Mouse (Mus musculus) ovary, adult 18-20 months (tissue): ENCODE results near the gene Thap4.

Experiments used
- DNase-seq: peaks from one replicate; pipeline ENCODE4 v3.0.0; 2022; ENCODE audit warnings: low spot score, mixed read lengths

Gene Thap4

DNA sequence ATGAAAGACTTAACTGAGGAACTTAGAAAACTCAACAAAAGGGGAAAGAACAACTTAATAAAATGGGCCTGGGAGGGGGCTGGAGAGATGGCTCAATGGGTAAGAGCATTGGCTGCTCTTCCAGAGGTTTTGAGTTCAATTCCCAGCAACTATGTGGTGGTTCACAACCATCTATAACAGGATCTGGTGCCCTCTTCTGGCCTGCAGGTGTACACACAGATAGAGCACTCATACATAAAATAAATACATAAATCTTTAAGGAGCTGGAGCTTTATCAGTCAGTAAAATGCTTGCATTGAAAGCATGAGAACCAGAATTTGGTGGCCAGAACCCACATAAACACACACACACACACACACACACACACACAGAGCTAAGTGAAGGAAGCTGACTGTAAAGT lies 11.8 kb downstream of the Thap4 start:
- DNase-seq = no peak

DNA sequence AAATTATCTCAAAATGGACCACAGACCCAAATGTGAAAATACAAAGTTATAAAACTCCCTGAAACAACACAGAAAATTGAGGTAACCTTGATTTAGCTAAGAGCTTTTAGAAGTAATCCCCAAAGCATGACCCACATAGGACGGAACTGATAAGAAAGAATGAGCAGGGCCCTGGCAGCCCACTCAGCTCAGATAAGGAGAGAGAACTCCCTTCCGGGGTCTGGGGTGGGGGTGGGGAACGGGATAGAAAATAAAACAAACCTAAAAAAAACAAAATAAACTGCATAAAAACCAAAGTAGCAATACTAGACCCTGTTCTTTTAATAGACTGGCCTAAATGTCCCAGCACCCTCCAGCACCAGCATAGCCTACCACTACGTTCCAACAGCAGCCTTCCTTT lies 12.7 kb downstream of the Thap4 start:
- no peak for DNase-seq

DNA sequence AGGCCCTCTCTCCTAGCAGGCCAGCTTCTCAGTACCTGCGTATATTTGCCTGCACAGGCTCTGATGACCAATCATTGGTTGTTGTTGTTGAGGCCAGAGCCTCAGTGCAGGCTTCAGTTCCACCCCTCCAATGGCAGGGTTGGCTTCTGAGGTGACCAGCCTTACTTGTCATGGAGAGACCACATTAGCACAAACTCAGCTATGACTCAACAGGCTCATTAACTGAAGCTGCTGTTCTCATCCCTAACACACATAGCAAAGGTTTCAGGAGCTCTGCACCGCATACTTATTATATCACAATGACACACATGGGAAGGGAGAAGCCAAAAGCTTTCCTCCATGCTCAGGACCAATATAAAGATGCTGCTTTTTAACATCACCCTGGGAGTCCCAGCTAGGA lies 14.0 kb downstream of the Thap4 start:
- no peak for DNase-seq

DNA sequence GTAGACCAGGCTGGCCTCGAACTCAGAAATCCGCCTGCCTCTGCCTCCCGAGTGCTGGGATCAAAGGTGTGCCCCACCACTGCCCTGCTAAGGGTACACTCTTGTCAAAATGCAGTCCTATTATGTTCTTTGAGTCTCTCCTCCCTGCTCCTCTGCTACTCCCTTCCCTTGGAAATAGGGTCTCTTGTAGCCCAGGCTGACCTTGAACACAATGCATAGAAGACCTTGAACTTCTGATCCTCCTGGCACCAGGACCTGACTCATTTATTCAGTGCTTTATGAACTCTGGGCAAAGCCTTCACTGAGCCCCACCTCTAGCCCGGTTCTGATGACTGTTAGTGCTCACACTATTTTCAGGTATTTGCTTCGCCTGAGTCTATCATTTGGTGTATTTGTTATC lies 17.0 kb downstream of the Thap4 start:
- no peak for DNase-seq

DNA sequence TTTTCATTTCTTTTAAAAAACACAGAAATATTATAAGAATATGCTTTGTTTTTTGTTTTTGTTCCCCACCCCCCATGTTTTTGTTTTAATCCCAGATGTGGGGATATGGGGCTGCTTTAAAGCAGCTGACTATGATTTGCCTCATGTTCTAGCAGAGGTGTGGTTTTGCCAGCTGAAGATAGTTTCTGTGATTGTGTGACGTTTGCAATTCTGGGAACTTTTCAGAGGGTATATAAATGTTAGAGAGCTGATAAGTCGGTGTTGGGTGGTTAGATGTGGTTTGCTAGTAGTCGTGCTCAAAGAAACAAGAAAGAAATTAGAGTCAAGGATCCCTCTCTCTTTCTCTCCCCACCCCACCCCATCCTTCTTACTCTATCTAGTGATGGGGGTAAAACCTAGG lies 18.8 kb downstream of the Thap4 start:
- DNase-seq = no peak

DNA sequence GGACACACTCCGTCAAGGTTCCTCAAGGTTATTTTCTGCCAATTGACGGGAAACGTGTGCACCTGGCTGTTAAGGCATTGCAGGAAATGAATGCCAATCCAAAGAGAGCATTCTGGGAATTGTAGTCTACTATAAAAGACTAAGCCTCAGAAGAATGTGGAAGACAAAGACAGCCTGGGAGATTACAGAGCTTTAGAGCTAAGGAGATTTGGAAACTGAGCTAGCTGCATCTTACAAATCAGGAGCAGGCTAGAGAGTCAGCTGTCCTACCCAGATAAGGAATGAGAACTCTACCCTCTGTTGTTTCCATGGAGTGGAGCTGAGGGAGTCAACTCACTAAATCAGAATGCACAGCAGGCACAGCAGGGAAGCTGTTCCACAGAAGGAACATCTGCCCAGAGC lies 22.8 kb downstream of the Thap4 start:
- no peak for DNase-seq

DNA sequence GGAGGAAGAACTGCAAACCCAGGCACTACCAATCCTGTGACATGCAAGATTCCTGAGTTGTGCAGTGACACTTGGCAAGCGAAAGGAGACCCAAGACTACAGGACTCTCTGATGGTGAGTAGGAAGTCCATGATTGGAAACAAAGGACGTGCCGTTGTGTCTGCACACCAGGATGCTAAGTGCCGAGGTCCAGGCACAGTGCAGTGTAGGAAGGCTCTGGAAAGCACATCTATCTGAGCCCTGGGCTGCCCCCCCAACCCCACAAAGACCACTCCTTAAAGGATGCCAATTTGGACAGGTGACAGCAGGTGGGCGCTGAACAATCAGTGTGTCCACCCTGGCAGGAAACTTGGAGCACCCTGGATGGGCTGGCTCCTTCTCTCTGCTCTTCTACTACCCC lies 23.6 kb downstream of the Thap4 start:
- DNase-seq = no peak

DNA sequence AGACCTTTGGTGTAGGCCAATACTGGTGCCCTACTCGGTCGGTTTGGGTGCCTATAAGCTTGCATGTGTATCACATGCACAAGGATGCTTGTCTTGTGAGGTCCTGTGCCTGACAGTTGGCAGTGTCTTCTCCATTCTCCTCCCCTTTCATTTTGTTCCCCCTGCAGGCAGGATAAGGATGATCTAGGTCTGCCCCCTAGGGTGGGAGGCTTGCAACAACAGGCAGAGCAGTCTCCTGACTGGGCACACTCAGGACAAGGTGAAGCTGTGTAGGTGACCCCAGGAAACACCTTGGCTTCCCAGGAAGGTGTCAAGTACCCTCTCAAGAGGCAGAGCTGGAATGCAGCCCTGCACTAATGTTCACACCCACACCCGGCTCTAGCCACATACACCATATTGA lies 27.7 kb downstream of the Thap4 start:
- DNase-seq = peak; percentile 36

DNA sequence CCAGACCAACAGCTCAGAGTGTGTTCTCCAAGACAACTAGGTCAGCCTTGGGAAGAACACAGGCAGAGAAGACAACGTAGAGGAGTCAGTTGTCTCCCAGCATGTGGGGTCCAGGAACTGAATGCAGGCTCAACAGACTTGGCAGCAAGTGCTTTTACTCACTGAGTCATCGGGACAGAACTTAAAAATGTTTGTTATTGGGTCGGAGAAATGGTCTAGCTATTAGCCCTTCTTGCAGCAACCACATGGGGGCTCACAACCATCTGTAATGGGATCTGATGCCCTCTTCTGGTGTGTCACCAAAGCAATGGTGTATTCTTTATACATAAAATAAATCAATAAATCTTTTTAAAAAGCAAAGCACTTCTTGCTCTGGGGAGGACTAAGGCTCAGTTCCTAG lies 28.5 kb downstream of the Thap4 start:
- DNase-seq = no peak

DNA sequence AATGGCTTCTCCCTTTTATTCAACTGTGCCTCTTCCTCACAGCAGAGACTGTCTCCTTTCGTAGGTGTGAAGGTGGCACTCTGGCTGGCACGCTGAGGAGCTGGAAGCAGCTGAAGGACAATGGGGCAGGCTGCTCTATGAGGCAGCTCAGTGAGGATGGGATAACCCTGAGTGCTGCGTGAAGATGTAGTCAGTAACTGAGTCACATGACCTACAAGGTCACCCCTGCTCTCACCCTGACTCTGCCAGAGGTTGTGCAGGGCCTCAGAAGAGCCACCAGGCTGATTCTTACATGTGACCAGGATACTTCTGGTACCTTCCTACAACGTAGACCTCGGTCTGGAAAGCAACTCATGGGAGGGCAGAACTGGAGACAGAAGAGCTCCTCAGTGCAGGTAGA lies 29.0 kb downstream of the Thap4 start:
- DNase-seq = peak; percentile 39

DNA sequence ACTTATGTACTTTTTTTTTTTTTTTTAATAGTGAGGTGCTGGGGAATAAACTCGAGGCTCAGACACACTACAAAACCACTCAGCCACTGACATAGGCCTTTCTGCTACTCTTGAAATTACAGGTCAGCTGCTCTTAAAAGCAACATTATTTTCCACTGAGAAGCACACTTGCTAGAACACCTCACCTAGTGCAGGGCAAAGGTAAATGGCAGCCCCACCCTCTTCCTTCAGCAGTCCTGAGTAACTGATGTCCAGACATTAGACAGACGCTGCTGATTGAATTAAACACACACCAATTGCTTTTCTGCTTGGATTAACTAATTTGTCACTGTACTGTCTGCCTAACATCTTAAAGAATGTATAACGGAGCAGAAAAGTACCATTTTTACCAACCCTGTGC lies 30.0 kb downstream of the Thap4 start:
- DNase-seq = no peak

DNA sequence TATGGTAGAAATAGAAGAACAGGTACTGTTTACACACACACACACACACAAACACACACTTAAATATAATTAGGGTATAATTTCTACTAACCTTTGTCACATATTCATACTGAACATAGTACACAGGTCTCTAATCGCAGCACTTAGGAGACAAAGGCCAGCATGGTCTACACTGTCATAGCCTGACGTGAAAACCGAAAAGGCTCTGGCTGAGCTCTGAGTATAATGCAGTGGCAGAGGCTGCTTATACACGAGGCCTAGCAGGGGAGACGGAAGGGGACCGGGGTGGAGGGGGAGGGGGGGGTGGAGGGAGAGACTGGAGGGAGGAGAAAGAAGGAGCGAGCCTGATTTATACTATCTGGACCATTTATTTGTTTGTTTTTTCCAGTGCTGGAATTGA lies 33.1 kb downstream of the Thap4 start:
- no peak for DNase-seq

DNA sequence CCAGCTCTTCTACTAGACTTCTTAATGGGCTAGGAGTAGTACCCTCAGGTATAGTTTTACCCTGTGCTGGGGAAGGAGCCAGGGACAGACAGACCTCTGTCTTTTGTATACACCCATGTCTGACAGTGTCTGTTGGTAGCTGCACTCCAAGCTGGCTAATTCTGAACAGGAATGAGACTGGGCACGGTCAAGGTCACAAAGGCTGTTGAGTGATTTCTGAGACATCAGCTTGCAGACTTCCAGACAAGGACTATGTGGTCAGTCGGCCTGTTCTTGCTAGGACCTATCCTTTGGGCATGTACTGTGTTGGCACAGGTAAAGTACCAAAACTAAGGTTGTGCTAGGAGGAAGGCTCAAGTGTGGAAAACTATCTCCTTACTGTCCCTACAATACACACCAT lies 38.5 kb downstream of the Thap4 start:
- no peak for DNase-seq

DNA sequence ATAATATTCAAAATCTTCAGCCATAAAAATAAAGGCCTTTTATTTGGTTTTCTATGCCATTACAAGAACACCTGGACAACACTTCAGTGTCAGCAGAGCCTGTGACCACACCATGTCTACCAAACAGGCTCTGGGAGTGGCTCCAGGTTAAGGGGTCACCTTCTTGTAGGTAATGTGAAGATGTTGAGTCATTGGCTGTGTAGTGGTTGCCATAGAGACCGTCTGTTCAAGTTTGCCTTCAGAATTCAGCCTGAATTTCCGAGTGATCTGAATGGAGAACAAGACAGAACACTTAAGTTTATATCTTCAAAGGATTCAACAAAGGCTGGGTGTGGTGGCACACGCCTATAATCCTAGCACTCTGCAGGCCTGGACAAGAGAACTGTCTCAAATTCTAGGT lies 49.3 kb downstream of the Thap4 start:
- no peak for DNase-seq

DNA sequence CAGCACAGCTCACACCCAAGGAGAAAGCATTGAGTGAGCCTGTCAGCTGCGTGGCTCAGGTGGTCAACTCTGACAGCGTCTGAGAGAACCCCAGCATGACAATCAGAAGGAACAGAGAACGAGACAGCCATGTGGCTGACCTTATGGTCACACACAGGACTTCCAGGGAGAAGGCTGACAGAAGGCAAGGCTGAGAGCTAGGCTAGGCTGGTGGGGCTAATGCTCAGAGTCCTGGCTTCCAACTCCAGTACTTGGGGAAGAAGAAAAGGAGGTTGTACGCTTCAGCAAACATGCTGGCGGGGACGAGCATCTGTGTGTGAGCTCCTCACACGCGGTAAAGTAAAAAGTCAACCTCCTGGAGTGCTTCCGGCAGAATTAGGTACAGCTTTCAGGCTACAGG lies 50.3 kb downstream of the Thap4 start:
- DNase-seq = no peak

DNA sequence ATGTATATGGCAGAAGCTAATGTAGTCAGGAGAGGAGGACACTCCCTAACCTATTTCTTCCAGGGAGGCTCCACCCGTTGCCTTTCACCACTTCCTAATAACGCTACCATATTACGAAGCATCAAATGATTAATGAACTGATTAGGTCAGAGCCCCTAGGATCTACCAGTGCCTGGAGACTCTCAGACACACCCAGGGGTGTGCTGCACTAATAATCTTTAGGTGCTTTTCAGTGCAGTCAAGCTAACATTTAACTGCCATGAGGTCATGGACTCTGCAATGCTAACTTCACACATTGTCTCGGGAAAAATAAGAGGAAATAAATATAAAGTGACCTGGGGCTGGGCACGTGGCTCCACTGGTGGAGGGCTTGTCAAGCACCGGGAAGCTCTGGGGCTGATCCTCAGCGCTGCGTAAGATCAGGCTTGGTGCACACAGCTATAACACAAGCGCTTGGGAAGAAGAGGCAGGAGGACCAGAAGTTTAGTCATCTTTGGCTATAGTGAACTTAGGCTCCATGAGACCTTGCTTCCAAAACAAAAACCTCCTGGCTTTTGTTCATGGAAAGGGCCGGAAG lies 51.1 kb downstream of the Thap4 start:
- no peak for DNase-seq

DNA sequence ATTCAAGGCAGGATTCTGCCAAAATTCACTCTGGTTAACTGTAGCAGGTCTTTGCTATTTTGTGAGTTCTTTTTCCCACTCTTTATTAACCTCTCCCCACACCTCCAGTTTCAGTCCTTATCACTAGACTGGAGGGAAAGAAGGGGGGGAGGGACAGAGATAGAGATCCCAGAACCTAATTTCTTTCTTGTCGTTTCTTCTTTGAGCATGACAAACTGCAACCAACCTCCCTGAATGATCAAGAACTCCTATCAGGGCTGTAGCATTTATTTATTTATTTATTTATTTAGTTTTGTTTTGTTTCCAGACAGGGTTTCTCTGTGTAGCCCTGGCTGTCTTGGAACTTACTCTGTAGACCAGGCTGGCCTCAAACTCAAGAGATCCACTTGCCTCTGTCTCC lies 52.6 kb downstream of the Thap4 start:
- DNase-seq = no peak

DNA sequence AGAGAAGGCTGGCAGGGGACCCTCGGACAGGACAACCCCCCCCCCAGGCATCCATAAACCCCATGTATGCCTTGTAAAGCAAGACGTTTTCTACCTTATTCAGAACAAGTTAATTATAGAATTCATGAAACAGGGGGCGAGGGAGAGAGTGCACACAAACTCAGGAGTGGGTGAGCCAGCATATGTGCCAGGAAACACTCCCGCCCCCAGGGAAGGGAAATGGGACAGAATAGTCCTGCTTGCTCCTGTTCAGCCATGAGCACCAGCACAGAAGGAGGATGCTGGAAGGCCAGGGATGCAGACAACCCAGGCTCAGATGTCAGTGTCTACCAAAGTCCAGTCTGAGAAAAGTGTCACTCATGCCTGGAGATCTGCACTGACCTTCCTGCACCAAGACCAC lies 55.5 kb downstream of the Thap4 start:
- DNase-seq = no peak

DNA sequence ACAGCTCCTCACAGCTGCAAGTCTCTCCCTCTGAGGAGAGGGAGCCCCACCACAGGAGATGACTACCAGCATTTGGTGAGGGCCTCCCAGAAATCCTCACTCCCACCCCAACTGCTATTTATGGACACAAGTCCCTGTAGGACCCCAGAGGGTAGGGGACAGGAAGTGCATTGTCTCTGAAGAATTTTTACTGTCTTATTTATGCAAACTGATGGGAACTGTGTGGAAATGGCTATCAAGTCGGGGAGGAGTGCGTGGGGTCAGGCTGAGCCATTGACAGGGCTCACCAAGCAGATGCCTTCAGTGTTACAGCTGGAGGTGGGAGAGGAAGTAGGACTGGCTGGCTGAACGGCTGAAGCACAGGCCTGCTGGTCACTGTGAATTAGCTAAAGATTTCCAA lies 57.3 kb downstream of the Thap4 start:
- DNase-seq = no peak

DNA sequence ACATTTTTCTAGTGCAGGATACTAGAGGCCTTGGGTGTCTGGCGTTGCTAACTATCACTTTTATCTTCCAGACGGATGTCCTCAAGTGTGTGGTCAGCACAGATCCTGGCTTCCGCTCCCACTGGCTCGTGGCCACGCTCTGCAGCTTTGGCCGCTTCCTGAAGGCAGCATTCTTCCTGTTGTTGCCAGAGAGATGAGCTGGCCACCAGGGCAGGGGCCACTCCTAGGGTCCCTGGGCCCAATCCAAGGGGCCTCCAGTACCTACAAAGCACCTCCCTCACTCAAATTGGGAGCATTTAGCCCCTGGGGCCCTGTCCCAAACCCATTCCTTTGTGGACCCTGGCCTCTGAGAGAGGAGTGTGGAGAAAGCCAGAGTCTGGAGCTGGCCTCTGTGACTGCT lies 59.7 kb downstream of the Thap4 start:
- peak; percentile 40 for DNase-seq

DNA sequence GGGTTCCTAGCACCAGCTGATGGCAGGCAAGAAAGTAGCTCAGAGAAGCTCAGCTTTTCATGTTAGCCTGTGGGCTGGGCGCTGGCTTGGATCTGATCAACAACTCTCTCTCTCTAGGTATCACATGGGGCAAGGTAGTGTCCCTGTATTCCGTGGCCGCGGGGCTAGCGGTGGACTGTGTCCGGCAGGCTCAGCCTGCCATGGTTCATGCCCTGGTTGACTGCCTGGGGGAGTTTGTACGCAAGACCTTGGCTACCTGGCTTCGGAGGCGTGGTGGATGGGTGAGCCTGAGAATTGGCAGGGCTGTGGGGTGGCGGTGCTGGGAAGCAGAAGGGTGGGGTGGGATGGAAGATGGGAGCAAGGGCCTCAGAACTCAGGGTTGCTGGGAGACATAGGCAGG lies 60.7 kb downstream of the Thap4 start:
- DNase-seq = no peak

DNA sequence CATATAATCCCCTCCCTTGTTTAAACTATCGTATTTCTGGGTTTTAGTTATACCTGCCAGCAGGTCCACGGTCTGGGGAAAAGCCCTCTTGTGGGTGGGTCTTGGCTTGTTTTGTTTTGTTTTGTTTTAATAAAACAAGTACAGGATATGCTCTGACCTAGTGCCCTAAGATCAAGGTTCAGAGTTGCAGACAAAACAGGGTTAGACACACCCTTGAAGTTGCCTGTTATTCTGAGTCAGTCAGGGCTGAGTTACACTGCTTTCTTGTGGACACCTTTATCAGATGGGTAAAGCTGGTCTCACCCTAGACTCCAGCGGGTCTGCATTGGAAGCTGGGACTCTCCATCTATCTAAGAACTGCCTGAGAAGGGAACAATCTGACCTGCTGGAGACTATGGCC lies 61.2 kb downstream of the Thap4 start:
- no peak for DNase-seq

DNA sequence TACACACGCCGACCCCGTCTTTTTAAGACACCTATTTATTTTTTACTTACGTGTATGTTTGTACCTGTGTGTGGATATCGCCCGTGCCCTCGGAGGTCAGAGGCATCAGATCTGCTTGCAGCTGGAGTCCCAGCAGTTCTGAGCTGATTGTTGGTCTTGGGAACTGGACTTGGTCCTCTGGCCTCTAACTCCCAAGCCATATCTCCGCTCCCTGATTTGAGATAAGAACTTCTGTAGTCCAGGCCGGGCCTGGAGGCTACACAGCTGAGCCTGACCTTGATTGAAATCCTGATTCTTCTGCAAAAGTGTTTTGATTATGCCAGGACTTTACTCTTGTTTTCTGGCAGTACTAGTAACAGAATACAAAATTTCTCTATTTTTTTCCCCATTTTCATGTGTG lies 61.9 kb downstream of the Thap4 start:
- DNase-seq = peak; percentile 62

DNA sequence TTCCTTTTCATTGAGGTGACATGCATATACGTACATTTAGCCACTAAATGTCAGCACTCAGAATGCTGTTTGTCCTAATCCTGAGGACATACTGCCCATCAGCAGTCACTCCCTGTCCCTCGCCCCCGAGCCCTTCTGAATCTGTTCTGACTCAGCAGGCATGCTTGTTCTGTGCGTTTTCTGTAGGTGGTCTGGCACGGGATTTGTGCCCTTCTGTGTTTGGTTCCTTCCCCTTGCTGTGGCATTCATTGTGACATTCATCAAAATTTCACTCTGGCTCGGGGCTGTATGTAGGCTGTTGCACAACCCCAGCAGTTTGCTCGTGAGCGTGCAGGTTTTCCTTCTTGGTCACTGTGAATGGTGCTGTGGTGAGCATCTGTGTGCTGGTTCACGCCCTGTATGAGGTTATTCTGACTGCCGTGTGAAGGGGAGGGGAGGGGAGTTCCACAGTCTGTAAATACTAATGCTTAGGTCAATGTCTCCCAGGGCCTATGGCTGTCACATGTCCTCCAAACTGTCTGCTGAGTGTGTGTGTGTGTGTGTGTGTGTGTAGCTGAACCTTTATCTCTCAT lies 62.8 kb downstream of the Thap4 start:
- no peak for DNase-seq

DNA sequence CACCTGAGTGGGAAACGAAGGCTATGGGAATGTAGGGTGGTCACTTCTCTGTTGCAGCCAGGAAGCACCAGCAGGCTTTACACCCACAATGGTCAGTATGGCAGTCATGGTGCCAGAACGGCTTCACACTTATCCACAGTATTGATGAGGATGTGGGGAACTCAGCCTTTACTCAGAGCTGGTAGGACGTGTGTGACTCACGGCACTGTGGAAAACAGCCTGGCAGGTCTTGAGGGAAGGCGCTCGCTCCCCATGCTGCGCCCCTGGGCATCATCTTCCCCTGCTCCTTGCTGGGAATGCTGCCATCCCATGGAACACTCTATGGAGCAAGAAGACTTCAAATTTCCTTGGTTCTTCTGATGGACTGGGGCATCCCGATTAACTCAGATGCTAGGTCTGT lies 63.6 kb downstream of the Thap4 start:
- no peak for DNase-seq
